Mouse (Mus musculus): ENCODE results near the gene Irs2.

DNA sequence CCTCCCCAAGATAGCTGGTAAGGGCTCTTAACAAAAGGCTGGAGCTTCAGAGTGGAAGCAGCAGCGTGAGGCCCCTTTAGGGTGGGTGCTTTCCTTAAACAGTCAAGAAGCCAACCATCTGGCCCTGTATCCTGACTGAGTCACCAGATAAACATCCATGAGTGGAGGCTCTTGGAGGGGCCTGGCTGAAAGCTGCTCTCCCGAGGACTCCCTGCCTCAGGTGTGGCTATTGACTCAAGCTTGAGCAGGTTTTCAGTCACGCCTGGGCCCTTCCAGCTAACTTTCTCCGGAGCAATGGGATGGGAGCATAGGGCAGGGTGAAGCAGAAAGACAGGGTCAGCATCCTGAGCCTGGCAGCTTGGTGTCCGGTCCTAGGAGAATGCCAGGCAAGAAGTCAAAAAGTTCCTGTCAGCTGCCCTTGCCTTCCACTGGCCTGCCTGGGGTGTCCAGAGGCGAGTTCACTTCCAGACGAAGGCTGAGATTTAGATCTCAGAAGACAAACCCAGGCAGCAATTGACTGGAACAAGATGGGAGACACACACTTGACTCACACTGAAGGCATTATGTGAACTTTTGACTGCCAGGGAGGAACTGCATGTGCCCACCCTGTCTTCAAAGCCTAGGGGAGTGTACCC lies 30.4 kb downstream of the Irs2 start:
- TF ChIP-seq POLR2A (IDR thresholded peaks at IDR 0.05; ENCODE audit: insufficient read depth, low read depth, low read length) (no peak), EP300 (IDR thresholded peaks at IDR 0.05; ENCODE audit: insufficient read depth, low read depth, low read length) (no peak)

All from heart, adult 2 months (tissue).